Mouse (Mus musculus): ENCODE data around the gene Nrsn2. TPM values are rescaled to one million over a fixed set of nuclear protein-coding genes. Genes with fewer than 3 reads are reported as not detected.

Nrsn2 gene
- total RNA-seq, 4 experiments from 2014 or later = 0.22 TPM; not detected in 3

- peak; percentile 42 to 61 for DNase-seq (ENCODE audit: low spot score in 2 of 2)
Observed at GRCm38 (mm10) chr2:152343329-152344213, 32.9 kb downstream of the Nrsn2 start, which contains the start of gene Trib3. TSS of gene Trib3 (minus strand) at chr2:152344032.

- DNase-seq (ENCODE audit: low spot score in 2 of 2) = no peak
Observed at GRCm38 (mm10) chr2:152339631-152340179, 36.7 kb downstream of the Nrsn2 start.

GRCm38 (mm10) chr2:152338319-152338718 lies 38.1 kb downstream of the Nrsn2 start:
- no peak for DNase-seq (ENCODE audit: low spot score in 2 of 2)

GRCm38 (mm10) chr2:152337591-152338212 lies 38.7 kb downstream of the Nrsn2 start:
- no peak for DNase-seq (ENCODE audit: low spot score in 2 of 2)

GRCm38 (mm10) chr2:152336856-152337255 lies 39.6 kb downstream of the Nrsn2 start:
- DNase-seq (ENCODE audit: low spot score in 2 of 2) = no peak

GRCm38 (mm10) chr2:152335289-152335820 lies 41.1 kb downstream of the Nrsn2 start:
- DNase-seq (ENCODE audit: low spot score in 2 of 2) = no peak

- no peak for DNase-seq (ENCODE audit: low spot score in 2 of 2)
Observed at GRCm38 (mm10) chr2:152333345-152334006, 43.0 kb downstream of the Nrsn2 start.

- peak; percentile 85 to 89 for DNase-seq (ENCODE audit: low spot score in 2 of 2)
Observed at GRCm38 (mm10) chr2:152332101-152332825, 44.2 kb downstream of the Nrsn2 start, which contains the start of gene Rbck1. TSS of gene Rbck1 (minus strand) at chr2:152332653.

GRCm38 (mm10) chr2:152330858-152331423 lies 45.5 kb downstream of the Nrsn2 start:
- DNase-seq (ENCODE audit: low spot score in 2 of 2) = no peak

GRCm38 (mm10) chr2:152327980-152328379 lies 48.5 kb downstream of the Nrsn2 start:
- no peak for DNase-seq (ENCODE audit: low spot score in 2 of 2)

GRCm38 (mm10) chr2:152326654-152327053 lies 49.8 kb downstream of the Nrsn2 start:
- no peak for DNase-seq (ENCODE audit: low spot score in 2 of 2)

- DNase-seq (ENCODE audit: low spot score in 2 of 2) = no peak
Observed at GRCm38 (mm10) chr2:152326157-152326556, 50.3 kb downstream of the Nrsn2 start.

GRCm38 (mm10) chr2:152324842-152325241 lies 51.6 kb downstream of the Nrsn2 start:
- no peak for DNase-seq (ENCODE audit: low spot score in 2 of 2)

- no peak for DNase-seq (ENCODE audit: low spot score in 2 of 2)
Observed at GRCm38 (mm10) chr2:152323971-152324370, 52.5 kb downstream of the Nrsn2 start.

GRCm38 (mm10) chr2:152322198-152322597 lies 54.2 kb downstream of the Nrsn2 start:
- no peak for DNase-seq (ENCODE audit: low spot score in 2 of 2)

GRCm38 (mm10) chr2:152321558-152321957 lies 54.9 kb downstream of the Nrsn2 start:
- no peak for DNase-seq (ENCODE audit: low spot score in 2 of 2)

Data from gastrocnemius, adult 8-10 months (tissue).